Mouse (Mus musculus) layer of hippocampus, adult 6 months (tissue): ENCODE results near the gene Gm49339. TPM values are rescaled to one million over a fixed set of nuclear protein-coding genes. Genes with fewer than 3 reads are reported as not detected.

ENCODE experiments used
- long read RNA-seq, 2 experiments: library from polyadenylated mRNA; unstranded; transcript quantifications; one replicate each; pipeline ENCODE4 v2.0.0; 2019 to 2020
- polyA plus RNA-seq: library from polyadenylated mRNA; unstranded; fragments of <200 nt; fragmentation: Nextera tagmentation; gene quantifications from 2 replicates; pipeline ENCODE4 v1.2.3, GENCODE M21; 2021

Gm49339 gene
- polyA plus RNA-seq: not detected in 2 replicates
- long read RNA-seq, experiment 1: 0 reads
- long read RNA-seq, experiment 2: 0 reads

GRCm38 (mm10) chr10:51480397-51480796, at the start of gene Gm49339, which contains the start of gene Lilr4b:
Gm49339 (plus strand) TSS chr10:51480612.
Lilr4b (plus strand) TSS chr10:51480632.

GRCm38 (mm10) chr10:51490691-51491090, 10.3 kb downstream of the Gm49339 start, which contains the start of gene Lilrb4a:
Lilrb4a (plus strand) TSS chr10:51490956.

Other genes starting within 250 kb of the Gm49339 start
- gene Lilr4b, start within 50 bp of the Gm49339 start, polyA plus RNA-seq: not detected in 2 replicates
- gene Lilrb4a, start 10.3 kb downstream of the Gm49339 start, polyA plus RNA-seq: 0.16 TPM in 1 of 2 replicates, not detected in the other
- not detected in 2 replicates for gene Fam162b, start 109.9 kb downstream of the Gm49339 start, polyA plus RNA-seq
- gene Gprc6a, start 150.8 kb downstream of the Gm49339 start, polyA plus RNA-seq: not detected in 2 replicates
- not detected in 2 replicates for gene Rfx6, start 197.1 kb downstream of the Gm49339 start, polyA plus RNA-seq